Mouse (Mus musculus): Measurements from ENCODE around the gene Dnajb4. TPM values are rescaled to one million over a fixed set of nuclear protein-coding genes. Genes with fewer than 3 reads are reported as not detected.

Gene Dnajb4
- total and polyA plus RNA-seq, 3 experiments = 10.7 to 14.6 TPM; not detected in 1

GRCm38 (mm10) chr3:152210728-152211391, 758 bp upstream of the Dnajb4 start (continued):
- TF ChIP-seq UBTF (IDR thresholded peaks at IDR 0.05; ENCODE audit: borderline replicate concordance, insufficient read depth, low read depth, low read length) = no peak
- TF ChIP-seq RAD21 (IDR thresholded peaks at IDR 0.05; ENCODE audit: low read depth, low read length) = no peak
- TF ChIP-seq GABPA (IDR thresholded peaks at IDR 0.05; ENCODE audit: low read depth, low read length) = no peak
- TF ChIP-seq EP300 (IDR thresholded peaks at IDR 0.05; ENCODE audit: low read depth in 1 of 2, low read length in 2 of 2) = no peak
- TF ChIP-seq CHD2 (IDR thresholded peaks at IDR 0.05; ENCODE audit: low read length) = no peak
- TF ChIP-seq KAT2A (conservative IDR thresholded peaks at IDR 0.05; ENCODE audit: low read depth, low read length) = no peak
- 0 out of 2 replicates have a peak, but pooled peaks have one; percentile 62 for TF ChIP-seq CHD1 (IDR thresholded peaks at IDR 0.05; ENCODE audit: low read depth, low read length)
- TF ChIP-seq ELF1 (IDR thresholded peaks at IDR 0.05; ENCODE audit: low read depth, low read length) = peak; percentile 26; the same call in 1 of the 2 replicates
- TF ChIP-seq MAZ (IDR thresholded peaks at IDR 0.05; ENCODE audit: low read depth, low read length) = 0 out of 2 replicates have a peak, but pooled peaks have one; percentile 39
- TF ChIP-seq CTCF (IDR thresholded peaks at IDR 0.05 in 2 of 3, conservative IDR thresholded peaks at IDR 0.05 in 1 of 3; ENCODE audit: control insufficient read depth in 1 of 3, insufficient read depth in 1 of 3, low read depth in 2 of 3, low read length in 3 of 3, poor library complexity in 1 of 3, severe bottlenecking in 1 of 3) = no peak
- TF ChIP-seq MXI1 (IDR thresholded peaks at IDR 0.05; ENCODE audit: low read depth, low read length) = peak; percentile 51; the same call in 1 of the 2 replicates
- 0 out of 2 replicates have a peak, but pooled peaks have one; percentile 3 for TF ChIP-seq ZMIZ1 (IDR thresholded peaks at IDR 0.05; ENCODE audit: low read depth, low read length)
- no peak for TF ChIP-seq ZNF384 (IDR thresholded peaks at IDR 0.05; ENCODE audit: low read depth, low read length)

- Histone ChIP-seq H3K9me3 (replicated peaks; ENCODE audit: insufficient read depth, low read length) (no peaks in the 10 kb centered on the region), H3K36me3 (ENCODE audit: control insufficient read depth in 1 of 2, insufficient read depth in 2 of 2, low read length in 2 of 2) (peaks cover 18 to 42% of the 10 kb centered on the region in 2 experiments), H3K27ac (ENCODE audit: control insufficient read depth, low read depth, low read length) (peak overlapping the region; percentile 90), H3K4me1 (ENCODE audit: control insufficient read depth in 1 of 2, insufficient read depth in 2 of 2, low read length in 2 of 2) (peaks cover 16 to 19% of the 10 kb centered on the region in 2 experiments), H3K79me2 (ENCODE audit: control insufficient read depth, insufficient read depth, low read length, poor library complexity) (peaks cover 50% of the 10 kb centered on the region), H3K27me3 (ENCODE audit: control insufficient read depth in 1 of 2, insufficient read depth in 2 of 2, low read length in 2 of 2) (no peaks in the 10 kb centered on the region), H3K9ac (ENCODE audit: control insufficient read depth, low read depth, low read length, poor library complexity, severe bottlenecking) (peak overlapping the region; percentile 88), H3K4me3 (ENCODE audit: control insufficient read depth in 1 of 2, insufficient read depth in 1 of 2, low read depth in 2 of 2, low read length in 2 of 2) (peak overlapping the region; percentile 65 to 92)
- DNase-seq (ENCODE audit: low read depth, low spot score) = peak; percentile 73
- TF ChIP-seq ZMIZ1 (IDR thresholded peaks at IDR 0.05; ENCODE audit: low read depth, low read length) (no peak), SIN3A (IDR thresholded peaks at IDR 0.05; ENCODE audit: low read length) (peak; percentile 70; the same call in 1 of the 2 replicates), KAT2A (conservative IDR thresholded peaks at IDR 0.05; ENCODE audit: low read depth, low read length) (no peak), MXI1 (IDR thresholded peaks at IDR 0.05; ENCODE audit: low read depth, low read length) (peak; percentile 73; the same call in 1 of the 2 replicates), NRF1 (IDR thresholded peaks at IDR 0.05; ENCODE audit: insufficient read depth, low read depth, low read length, poor library complexity, severe bottlenecking) (no peak), GABPA (IDR thresholded peaks at IDR 0.05; ENCODE audit: low read depth, low read length) (no peak), POLR2AphosphoS2 (IDR thresholded peaks at IDR 0.05; ENCODE audit: low read length) (no peak; the same call in none of the 2 replicates), USF1 (IDR thresholded peaks at IDR 0.05; ENCODE audit: low read depth, low read length) (0 out of 2 replicates have a peak, but pooled peaks have one; percentile 34), CHD2 (IDR thresholded peaks at IDR 0.05; ENCODE audit: low read length) (no peak), USF2 (IDR thresholded peaks at IDR 0.05; ENCODE audit: borderline replicate concordance in 1 of 2, insufficient read depth in 1 of 2, low read depth in 1 of 2, low read length in 2 of 2) (no peak), SMC3 (IDR thresholded peaks at IDR 0.05; ENCODE audit: low read depth, low read length) (no peak), UBTF (IDR thresholded peaks at IDR 0.05; ENCODE audit: borderline replicate concordance, insufficient read depth, low read depth, low read length) (no peak), NELFE (IDR thresholded peaks at IDR 0.05; ENCODE audit: low read depth, low read length) (no peak), MAZ (IDR thresholded peaks at IDR 0.05; ENCODE audit: low read depth, low read length) (no peak), EP300 (IDR thresholded peaks at IDR 0.05; ENCODE audit: low read depth in 1 of 2, low read length in 2 of 2) (peak in 1 of 2 experiments; percentile 19; a peak in 2 of 4 replicates), GATA1 (IDR thresholded peaks at IDR 0.05; ENCODE audit: low read depth, low read length) (peak; percentile 22; the same call in 1 of the 2 replicates), ZNF384 (IDR thresholded peaks at IDR 0.05; ENCODE audit: low read depth, low read length) (no peak), TAL1 (IDR thresholded peaks at IDR 0.05; ENCODE audit: low read length) (no peak), TCF12 (IDR thresholded peaks at IDR 0.05; ENCODE audit: low read depth, low read length) (no peak), RAD21 (IDR thresholded peaks at IDR 0.05; ENCODE audit: low read depth, low read length) (no peak), MYC (IDR thresholded peaks at IDR 0.05; ENCODE audit: low read depth, low read length) (peak; percentile 86), ETS1 (IDR thresholded peaks at IDR 0.05; ENCODE audit: low read depth, low read length) (0 out of 2 replicates have a peak, but pooled peaks have one; percentile 30), POLR2AphosphoS5 (IDR thresholded peaks at IDR 0.05; ENCODE audit: borderline replicate concordance, low read depth, low read length) (no peak), ELF1 (IDR thresholded peaks at IDR 0.05; ENCODE audit: low read depth, low read length) (no peak), MAX (IDR thresholded peaks at IDR 0.05; ENCODE audit: low read length) (peak; percentile 72), POLR2A (IDR thresholded peaks at IDR 0.05; ENCODE audit: control insufficient read depth in 1 of 2, insufficient read depth in 1 of 2, low read depth in 1 of 2, low read length in 2 of 2, poor library complexity in 1 of 2) (no peak), CHD1 (IDR thresholded peaks at IDR 0.05; ENCODE audit: low read depth, low read length) (no peak; the same call in 1 of the 2 replicates)
Observed at GRCm38 (mm10) chr3:152209177-152209966, 730 bp downstream of the Dnajb4 start.
